Mouse (Mus musculus) naive thymus-derived CD4-positive, alpha-beta T cell, adult 2 months (primary cell): ENCODE measurements around the gene Epn3.

Source experiments
- DNase-seq: peaks from one replicate; pipeline ENCODE4 v3.0.0-alpha.2; 2011; ENCODE audit warnings: low read depth

Epn3 gene

DNA sequence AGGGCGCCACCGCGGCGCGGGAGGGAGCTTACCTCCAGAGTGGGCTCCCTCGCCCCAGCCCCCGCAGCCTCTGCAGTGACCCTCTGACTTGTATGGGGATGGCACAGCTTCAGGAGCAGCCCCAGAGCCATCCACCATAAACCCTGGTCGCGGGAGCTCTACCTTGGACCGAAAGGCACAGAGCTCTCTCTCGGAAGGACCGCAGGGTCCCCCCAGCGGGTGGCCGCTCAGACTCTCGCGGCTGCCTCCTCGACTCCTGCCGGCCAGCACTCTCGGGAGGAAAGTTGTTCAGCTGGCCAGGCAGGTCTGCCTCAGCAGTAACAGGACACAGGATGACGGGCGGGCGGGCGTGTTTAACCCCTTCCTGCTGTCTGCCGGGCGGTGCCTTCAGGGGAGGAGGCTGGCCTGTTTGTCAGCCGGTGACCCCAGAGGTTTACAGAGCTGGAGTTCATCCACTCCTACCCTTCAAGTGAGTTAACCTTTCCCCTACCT, at the start of gene Epn3:
TSS of gene Epn3 (minus strand) at position 314 of the 492 bp plus-strand sequence.
- no peak for DNase-seq

DNA sequence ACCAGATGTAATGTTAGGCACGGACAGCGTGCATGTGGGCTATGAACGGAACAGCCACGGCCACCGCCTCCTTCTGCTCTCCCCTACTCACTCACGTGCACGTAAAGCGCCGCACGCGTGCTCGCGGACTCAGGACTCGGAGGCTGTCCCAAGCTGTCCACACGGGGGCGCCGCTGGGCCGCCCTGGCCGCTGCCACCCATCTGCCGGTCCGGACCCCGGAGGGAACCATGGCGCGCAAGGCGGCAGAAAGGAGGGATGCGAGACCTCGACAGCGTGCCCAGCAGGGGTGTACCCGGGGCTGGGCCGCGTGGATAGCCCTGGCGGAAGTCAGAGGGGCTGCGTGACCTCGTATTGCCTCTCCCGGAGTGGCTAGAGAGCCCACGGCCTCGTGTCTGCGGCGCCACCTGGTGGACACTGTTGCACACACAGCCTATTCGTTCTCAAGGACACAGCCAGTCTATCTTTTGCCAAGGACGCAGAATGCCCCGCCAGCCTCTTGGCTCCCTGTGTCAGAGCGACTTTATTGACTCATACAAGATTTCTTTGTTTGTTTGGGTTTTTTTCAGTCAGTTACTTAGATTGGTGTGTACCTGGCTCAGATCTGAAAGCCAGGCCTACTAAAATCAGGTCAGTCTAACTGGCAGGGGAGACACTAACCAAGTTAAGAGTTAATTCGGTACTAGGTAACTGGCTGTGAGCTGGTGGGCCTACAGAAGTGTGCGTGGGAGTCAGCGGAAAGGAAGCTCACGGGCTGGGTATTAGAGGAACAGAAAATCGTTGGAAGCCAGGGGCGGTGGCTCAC, 49.3 kb upstream of the Epn3 start, which contains the start of gene Rsad1:
TSS of gene Rsad1 (minus strand) at position 368 of the 803 bp plus-strand sequence.
- peak; percentile 96 for DNase-seq

DNA sequence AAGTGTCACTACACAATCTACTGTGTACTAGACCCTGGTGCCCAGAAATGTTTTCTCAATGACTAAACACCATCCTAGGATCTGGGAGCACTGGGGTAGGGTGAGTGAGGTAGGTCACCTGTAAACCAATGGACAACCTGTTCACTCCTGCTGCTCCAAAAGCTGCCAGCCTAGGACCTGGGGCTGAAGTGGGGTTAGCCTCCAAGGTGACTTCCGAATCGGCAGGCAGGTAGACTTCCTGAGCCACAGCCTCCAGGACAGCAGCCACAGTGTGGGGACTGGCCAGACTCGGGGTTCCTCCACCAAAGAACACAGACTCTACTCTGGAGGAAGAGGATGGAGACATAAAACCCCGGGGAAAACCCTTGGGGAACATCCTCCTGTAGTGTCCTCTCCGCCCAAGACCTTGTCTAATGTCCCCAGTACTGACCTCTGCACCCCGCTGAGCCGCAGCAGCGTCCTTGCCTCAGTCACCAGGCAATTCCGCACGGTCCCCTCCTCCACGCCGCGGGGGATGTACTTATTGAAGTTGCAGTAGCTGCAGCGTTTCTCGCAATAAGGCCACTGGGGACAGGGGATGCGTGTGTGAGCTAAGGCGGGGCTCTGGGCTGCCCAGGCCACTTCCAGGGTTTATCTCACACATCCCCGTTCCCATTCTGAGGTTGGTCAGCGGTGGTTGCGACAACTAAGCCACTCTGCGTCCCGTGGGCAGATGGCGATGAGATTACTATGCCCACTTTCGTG, 48.4 kb upstream of the Epn3 start:
- DNase-seq: no peak

DNA sequence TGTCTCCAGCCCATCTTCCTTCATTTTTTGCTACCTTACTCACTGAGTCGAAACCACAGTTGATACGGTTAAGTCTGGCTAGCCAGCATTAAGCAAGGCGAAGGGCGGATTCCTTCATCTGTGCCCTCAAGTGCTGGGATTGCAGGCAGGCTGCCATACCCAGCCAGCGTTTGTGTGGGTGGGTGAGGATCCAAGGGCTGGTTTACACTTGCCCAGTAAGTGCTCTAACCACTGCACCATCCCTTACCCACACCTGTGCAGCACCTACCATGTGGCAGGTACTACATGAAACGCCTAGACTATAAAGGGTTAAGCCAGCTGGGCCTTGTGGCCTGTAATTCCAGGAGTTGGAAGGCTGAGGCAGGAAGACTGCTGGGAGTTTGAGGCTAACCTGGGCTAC, 47.5 kb upstream of the Epn3 start:
- no peak for DNase-seq

DNA sequence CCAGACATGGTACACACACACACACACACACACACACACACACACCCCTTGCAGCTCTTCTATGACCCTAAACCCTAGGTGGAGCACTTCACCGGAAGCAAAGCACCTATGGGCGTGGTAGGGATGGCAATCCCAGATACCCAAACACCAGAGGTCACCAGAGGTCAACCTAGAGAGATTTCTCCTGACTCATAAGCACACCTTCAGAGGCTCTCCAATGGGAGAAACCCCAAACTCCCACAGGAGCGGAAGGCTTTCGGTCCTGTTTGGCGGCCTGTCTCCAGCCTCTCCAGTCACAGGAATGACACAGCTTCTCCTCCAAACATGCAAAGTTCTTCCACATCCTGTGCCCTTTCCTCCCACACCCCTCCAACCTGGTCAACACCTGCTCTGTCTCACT, 46.6 kb upstream of the Epn3 start:
- no peak for DNase-seq

DNA sequence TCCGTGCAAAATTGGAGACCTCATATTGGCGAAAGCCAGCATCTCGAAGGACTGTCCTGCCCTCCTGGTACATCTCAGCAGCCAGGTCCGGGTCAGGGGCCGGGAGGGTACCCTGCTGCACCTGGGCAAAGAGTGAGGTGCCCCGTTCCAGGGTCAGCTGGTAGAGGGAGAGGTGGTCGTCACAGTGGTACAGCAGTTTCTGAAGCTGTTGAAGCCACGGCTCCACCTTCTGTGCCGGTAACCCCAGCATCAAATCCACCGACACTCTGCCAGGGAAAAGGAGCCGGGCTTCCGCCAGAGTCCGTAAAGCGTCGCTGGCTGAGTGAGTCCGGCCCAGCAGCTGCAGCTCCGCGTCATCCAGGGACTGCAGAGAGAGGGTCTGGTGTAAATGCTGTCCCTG, 44.6 kb upstream of the Epn3 start:
- DNase-seq: no peak

DNA sequence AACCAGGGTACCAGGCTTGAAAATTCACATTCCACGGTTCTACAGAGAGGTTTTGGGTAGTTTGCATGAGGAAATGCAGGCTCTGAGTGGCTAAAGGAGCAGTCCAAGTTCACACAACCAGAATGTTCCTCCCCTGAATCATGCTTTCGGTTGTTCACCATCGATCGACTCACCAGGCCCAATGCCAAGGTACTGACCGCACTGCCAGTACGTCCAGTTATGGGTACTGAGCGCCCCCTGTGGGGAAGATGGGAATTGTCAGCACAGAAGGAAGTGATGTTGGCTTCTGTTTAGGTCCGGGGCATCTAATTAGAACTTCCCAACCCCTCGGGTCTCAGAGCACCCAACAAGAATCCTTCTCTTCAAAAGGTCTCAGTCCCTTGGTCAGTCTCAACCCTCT, 44.2 kb upstream of the Epn3 start:
- peak; percentile 45 for DNase-seq

DNA sequence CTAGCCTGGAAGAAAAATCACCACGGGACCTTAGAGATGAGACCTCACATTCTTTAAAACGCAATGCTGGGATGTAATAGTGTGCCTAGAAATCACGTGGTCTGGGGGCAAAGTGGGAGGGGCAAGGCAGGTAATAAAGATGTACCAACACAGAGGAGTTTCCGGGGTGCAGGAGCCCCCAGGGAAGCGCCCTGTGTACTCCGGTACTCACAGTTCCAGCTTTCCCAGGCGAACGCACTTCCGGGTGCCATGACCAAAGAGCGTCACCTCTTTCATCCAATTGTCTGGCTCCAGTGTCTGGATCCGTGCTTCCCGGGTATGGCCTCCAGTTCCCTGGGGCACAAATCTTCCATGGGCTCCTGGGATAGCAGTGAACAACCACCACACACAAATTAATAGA, 43.6 kb upstream of the Epn3 start:
- no peak for DNase-seq

DNA sequence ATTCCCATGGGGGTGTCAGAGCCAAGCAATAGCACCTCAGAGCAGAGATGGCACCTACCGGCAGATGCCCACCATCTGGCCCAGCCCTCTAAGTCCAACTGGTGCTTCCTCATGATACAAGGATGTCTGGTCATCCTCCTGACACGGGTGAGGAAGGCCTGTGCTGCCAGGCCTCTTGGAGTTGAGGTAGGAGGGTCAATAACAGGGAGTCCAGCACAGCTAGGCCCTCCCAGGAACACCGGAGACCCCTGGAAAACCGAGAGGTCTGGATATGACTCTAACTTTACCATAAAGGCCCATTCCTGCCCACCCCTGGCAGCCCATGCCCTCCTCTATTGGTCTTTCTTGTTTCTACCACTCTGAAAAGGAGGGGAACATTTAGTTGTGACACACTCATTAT, 42.6 kb upstream of the Epn3 start:
- DNase-seq: no peak

DNA sequence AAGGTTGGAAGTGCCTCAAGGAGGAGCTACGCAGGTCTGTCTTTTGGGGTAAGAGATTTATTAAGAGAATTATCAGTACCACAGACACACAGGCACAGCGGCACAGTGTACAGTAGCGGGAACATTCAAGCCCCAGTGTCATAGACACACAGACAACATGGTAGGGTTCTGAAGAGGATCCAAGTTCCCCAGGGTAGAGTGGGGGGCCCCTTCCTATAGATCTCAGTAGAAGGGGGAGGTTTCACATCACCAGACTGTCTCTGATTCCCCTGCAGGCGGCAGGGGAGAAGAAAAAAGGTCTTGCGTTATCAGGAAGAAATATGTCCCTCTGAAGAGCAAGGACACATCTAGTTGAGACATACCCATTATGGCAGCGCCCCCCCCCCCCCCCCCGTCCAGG, 40.0 kb upstream of the Epn3 start:
- no peak for DNase-seq

DNA sequence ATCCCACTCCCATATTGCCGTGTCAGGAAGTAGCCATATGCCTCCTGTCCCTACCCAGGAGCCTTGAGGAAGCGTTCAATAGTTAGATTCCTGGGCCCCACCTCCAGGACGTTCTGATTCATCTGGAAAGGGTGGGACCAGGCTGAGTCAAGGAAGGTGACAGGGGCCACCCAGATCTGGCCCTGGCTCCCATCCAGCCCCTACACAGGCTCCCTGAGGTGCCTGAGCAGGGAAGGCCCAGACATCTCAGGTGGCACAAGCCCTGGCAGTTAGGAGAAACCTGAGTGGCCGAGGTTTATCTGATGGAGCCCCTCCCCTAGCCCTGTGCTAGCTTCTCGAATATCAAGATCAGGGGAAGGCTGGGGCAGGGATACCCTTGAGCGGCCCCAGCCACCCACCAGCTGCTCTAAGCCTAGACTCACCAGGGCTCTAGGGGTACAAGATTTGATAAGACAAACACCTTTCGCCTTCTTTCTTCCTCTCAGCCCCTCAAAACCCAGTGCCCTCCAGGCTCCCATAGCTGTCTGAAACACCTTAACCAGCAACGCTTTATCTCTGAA, 39.0 kb upstream of the Epn3 start:
- DNase-seq: no peak

DNA sequence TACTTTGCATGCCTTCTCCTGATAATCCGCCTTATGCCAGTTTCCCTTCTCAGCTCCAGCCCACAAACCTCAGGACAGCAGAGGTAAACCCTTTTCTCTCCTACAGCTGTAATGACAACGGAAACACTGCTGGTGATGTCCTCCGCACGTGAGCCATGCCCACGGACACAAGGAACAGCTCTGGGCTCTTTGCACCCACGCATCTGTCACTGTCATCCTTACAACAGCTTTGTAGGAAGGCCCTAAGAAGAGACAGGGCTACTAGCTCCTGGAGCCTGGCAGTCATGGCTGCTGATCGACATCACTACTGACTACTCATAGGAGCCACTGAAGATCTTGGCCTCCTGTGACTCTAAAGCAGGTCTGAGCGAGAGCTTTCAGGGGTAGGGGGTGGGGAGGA, 33.4 kb upstream of the Epn3 start:
- no peak for DNase-seq

DNA sequence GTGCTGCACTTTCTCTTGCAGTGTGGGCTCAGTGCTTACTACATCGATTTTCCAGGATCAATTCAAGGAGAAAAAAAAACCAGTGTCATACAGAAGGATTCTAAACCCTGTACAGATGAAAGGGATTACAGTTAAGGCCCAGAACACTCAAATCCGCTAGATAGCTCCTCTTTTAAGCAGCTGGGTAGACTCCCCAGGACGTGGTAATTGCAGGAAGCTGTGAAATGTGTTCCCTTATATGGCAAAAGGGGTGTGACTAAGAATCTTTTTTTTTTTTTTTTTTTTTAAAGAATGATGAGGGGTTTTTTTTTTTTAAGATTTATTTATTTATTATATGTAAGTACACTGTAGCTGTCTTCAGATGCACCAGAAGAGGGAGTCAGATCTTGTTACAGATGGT, 29.1 kb upstream of the Epn3 start:
- DNase-seq: no peak

DNA sequence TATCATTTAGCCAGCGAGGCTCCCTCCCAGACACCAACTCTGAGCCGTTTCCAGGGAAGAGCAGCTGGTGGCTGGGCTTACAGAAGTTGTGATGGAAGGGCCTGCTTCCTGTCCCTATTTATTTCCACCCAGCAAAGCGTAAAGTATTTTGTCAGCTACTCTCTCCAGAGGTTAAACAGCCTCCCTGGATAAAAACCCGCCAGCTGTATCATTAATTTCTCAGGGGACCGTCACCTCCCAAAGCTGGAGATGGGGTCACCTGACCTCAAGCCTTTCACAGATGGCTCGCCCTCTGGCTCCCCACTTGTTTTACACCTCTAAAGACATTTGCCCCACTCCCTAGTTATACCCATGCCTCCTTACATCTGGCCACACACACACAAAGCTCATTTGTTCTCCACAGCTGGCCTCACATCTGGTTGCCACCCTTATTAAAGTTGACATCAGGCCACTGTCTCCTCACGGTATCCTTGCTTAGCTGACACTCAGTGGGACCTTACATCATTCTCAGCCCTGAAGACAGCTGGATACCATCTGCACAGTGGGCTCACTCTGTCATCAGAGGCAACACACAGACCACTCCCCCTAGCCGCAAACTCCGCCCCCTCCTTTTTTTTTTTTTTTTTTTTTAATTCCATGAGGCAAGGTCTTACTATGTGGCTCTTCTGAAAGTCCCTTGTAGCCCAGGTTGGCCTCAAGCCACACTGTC, 26.6 kb upstream of the Epn3 start:
- no peak for DNase-seq

DNA sequence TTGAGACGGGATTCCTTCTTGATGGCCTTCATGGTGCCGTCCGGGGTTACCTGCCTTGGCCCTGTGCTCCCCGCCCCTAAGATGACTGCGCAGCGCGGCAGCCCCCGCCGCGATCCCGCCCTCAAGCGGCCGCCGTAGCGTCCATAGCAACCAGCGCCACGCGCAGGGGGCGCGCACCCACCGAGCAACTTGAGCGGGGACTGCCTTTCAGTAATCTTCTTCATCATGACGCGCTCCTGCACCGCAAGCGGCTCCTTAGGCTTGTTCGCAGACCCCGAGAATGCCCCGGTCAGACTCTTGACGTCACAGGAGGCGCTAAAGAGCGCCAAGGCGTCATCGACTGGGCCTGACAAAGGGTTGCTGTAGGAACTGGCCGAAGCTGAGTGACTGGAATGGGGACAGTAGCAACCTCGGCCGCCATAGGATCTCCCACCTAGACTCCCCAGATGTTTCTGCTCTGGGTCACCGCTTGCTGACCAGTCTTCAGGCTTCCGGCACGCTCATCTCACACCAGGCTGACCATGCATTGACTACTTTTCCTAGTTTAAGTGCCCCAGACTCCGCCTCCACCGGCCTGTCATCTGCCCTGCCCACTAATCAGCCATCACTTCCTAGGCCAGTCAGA, 21.6 kb upstream of the Epn3 start, which contains the start of gene Mycbpap:
TSS of gene Mycbpap (minus strand) at position 524 of the 625 bp plus-strand sequence.
- DNase-seq: peak; percentile 9

DNA sequence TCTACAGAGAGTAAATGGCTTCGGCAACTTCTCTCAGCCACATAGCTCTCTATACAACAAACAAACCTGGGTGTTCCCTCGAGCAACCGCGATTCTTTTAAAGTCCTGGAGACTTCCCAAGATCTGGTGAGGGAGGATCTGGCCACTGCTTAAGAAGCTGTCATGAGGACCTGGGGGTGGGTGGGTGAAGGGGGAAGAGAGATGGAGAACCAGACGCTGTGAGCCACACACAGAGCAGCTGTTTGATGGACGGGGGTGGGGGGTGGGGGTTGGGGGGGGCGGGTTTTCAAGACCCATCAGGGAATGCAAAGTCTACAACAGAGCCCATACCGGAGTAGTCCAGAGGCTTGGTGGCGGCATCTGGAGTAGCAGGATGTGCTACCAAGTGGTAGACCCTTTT, 13.7 kb upstream of the Epn3 start:
- no peak for DNase-seq

DNA sequence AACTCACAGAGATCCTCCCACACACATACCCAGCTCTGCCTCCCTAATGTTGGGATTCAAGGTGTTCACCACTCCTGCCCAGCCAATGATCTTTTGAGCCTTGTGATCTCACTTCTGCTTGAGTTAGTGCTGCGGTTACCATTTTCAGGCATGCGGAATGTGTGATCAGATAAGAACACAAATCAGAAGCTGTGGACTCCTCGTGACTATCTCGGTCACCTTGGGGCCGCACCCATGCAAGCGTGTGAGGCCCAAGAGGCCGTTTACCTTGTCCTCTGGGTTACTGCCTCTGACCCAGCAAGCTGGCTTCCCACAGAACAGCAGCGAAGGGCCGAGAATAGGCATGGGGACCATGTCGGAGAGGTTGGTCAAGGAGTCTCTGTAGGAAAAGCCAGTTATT, 9.2 kb upstream of the Epn3 start:
- DNase-seq: no peak

DNA sequence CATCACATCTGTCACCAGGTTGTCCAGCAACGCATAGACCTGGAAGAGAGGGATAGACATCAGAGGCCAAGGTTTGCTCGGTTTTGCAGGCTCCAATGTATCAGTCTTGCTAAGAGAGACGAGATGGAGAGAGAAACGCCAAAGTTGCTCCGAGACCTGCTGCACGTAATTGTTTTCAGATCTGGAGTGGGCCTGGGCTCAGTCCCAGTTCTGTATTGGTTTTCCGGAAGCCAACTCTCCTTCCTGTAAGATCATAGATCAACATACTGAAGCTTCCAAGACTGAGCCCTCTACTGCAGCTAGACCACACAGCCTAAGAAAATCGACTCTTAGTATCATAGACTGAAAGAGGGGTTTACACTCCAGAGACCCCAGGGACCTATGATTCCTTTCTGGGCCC, 1.7 kb upstream of the Epn3 start:
- no peak for DNase-seq

DNA sequence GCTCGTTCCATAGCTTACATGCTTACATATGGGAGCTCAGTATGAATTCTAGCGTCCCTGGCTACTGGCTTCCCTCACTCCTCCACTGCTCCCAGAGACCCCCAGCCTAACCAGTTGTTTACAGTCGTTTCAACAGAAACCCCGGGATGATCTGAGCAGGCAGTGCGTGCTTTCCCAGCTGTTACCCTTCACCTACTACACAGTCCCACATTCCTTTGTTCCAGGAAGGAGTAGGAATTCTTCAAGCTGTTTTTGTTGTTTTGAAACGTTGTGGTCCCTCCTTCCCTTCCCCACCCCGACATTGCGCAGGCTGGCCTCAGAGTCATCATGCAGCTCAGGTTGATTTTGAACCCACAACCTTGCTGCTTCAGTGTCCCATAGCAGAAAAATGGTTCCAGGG, 588 bp upstream of the Epn3 start:
- no peak for DNase-seq

DNA sequence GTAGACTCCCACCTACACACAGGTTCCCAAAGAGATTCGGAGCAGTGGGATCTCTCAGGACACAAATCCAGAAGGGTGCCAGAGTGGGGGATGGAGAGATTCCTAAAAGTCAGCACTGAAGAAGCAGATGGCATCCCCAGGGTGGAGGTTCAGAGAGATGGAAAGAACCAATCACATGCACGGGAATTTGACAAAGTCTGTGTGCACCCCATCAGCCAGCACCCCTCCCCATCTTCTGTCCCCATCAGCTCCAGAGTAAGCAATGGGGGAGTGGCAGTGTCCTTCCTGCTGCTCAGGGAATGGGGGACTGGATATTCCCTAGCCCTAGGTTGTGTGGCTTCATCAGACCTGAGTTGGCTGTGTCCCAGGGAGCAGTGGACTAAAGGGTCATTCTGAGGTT, 739 bp downstream of the Epn3 start:
- no peak for DNase-seq

DNA sequence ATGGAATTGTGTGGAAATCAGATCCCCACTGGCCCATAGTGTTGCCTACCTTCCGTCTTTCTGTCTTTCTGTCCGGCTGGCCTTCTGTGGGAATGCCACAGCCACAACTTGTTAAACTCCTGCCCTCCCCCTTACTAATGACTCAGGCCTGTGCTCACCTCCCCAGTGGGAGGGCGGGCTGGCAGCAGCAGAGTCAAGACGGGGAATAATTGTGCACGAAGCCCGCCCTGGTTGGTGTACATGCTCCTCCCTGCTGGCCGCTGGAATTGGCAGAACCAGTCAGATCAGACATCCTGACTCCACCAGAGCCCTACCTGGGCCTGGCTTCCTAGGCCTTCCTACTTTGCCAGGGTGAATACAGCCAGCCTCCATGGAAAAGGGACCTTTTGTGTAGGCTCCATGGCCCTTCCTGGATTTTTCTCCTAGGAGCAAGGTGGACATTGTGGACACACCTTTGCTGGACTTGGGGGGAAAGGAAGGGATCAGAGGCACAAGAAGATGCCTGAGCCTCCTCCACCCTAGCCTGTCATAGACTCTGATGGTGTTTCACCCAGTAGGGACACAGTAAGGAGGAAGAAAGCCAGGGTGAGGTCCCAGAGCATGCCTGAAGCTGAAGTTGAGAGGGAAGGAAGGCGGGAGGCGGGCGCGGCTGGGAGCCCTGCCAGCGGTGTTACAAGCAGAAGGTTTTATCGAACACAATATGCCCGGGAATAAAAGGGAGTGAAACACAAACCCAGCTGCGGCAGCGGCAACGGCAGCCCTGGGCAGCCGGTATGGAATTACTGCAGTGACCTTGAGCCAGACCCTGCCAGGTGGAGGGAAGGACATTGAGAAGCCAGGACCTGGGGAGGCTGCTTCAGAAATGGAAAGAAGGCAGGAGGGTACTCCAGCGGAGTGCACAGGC, 1.4 kb downstream of the Epn3 start:
- DNase-seq: no peak
